Mouse (Mus musculus) bone marrow macrophage, adult 2 months (primary cell): Measurements from ENCODE around the gene Tnrc6a.

Source experiments
- CTCF ChIP-seq: IDR thresholded peaks from 2 replicates; pipeline ENCODE4 v1.5.1; 2012; ENCODE audit warnings: low read depth, mild to moderate bottlenecking, low read length, moderate library complexity
- POLR2A ChIP-seq: IDR thresholded peaks from 2 replicates; pipeline ENCODE4 v1.6.1; 2012; ENCODE audit warnings: mild to moderate bottlenecking, low read depth, low read length, borderline replicate concordance

DNA sequence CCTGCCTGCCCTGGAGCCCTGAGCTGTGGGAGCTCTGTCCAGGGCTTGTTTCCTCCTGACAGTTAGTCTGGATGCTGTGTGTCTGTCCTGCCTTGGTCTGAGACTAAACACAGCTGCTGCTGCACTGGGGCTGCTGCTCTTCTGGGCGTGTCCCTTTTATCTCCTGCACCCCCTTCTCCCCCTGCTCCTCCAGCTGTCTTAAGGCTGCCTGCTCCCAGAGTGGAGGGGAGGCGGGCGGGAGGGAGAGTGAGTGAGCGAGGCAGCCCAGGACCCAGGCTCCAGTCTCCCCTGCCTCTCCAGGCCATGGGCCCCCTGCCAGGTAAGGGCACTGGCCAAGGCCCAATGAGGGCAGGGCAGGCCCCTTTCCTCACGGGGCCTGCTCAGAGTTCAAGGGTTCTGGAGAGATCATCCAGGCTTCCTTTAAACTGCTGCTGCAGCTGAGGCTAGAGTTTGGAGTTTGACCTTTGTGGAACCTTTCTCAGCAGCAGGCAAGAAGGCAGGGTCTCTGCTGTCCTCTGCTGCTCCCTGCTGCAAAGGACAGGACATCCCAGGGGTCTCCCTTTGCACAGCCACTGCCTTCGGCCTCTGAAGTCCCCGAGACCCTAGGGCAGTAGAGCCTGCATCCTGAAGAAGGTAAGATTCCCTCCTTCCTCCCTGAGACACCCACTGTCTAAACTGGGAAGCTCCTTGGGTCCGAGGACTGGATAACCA is 90.8 kb downstream of the Tnrc6a start, which contains the start of gene Slc5a11:
- TF ChIP-seq CTCF (no peak), POLR2A (no peak)
